Mouse (Mus musculus) frontal cortex, postnatal 10 days (tissue): ENCODE data around the gene Slc22a14.
"Not testable (repeated sequence)": the region's sequence is repeated elsewhere in the genome, so short reads cannot be mapped to it uniquely, and the experiment has no call there.

ENCODE experiments used
- DNase-seq, 2 experiments: peaks; one replicate each; pipeline ENCODE4 v3.0.0; 2022; ENCODE audit warnings: low spot score in 2 of 2, mixed read lengths in 1 of 2

The Slc22a14 gene

DNA sequence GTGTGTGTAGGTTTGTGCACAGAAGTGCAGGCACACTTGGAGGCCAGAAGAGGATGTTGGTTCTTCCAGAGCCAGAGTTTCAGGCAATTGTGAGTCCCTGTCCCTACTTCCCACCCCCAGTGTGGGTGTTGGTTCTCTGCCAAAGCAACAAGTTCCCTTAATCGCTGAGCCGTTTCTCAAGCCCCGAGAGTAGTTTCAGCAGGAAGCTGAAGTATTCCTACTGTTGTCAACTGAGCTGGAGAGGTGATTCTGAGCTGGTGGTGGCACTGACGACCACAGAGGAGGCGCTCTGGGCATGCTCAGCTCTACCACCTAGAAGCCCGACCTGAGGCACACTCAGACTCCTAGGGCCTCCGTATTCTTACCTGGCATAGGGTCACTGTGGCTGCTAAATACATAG, at the start of gene Slc22a14:
TSS of gene Slc22a14 (minus strand) at position 270 of the 400 bp plus-strand sequence.
- DNase-seq, result no peak

DNA sequence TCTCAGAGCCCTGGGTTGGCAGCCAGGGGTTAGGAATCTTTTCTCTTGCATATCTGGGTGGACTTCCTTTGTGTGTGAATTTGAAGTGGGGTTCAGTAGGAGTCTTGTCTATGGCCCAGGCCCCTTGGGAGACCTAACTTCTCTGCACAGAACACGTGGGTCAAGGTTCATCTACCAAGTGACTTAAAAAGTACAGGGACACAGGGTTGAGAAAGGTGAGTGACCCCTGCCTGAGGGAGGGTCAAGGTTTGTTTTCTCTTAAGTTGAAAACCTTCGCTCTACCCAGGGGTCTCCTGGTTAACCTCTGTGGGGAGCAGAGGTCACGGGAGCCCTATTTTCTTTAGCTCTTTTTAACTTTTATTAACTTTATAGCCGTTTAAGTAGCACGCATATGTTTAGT, 44.5 kb upstream of the Slc22a14 start:
- no peak for DNase-seq

DNA sequence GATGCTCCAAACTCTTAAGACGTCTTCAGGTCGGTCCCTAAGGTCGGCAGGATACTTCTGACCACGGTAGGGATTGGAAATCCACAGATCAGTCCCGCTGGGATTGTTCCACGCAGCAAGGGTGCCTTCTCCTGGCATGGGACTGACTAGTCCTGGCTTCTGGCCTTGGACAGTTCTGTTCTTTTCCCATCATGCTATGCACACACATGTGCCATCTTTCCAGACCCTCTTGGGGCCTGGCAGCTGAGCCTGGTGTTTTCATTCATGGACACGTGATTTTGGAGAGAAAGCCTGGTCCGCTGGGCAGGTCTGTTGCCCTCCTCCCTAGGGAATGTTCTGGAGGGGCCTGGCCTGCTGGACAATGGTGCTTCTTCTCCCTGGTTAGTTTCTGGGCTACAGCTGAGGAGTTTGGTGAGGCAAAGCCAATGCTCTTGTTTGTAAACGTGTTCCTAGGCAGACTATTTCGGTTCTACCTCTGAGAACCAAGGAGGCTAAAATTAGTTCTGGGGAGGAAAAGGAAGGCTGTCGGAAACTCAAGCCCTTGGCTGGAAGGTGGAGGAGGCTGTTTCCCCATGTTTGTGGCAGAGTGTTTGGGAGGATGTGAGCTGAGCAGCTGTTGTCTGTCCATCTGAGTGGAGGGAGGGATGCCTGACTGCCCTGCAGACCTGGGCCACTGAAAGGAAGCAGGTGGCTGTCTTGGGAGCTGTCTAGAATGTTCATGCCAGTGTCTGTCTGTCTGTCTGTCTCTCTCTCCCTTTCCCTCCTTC, 43.7 kb upstream of the Slc22a14 start:
- DNase-seq, result no peak

DNA sequence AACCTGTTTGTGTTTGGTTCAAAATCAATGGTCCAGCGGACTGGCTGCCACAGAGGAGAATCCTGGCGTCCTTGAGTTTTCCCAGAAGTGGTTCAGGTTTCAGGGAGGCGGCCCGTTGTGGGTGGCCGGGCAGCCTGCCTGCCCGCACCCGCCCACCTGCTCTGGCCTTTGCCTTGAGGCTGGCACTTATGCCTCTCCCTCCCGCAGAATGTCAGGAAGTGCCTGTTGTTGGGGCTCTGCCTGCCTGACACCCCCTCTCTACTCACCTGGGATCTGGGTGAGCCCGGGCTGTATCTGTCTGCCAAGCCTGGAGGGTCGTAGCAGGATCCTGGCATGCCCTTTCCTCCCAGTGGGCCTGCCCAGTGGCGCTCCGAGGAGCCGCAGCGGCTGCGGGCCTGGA, 42.5 kb upstream of the Slc22a14 start:
- no peak for DNase-seq

DNA sequence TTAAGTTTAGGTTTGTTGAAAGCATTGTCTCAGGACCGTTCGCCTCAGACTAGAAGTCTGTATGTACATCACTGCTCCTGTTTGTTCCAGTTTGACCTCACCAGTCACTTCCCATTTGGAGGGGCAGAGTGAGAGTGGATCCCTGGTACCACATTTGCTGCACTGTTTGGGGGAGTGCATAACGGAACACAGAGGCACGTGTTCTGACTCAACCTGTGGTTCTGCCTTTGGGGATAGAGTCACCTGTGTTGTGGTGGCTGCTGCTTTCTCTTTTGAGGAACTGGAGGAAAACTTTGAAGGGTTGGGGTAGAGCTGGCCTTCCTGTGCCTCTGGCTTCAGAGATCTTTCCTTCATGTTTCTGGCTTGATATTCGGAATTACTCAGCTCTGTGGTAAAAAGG, 38.7 kb upstream of the Slc22a14 start:
- DNase-seq, result no peak

DNA sequence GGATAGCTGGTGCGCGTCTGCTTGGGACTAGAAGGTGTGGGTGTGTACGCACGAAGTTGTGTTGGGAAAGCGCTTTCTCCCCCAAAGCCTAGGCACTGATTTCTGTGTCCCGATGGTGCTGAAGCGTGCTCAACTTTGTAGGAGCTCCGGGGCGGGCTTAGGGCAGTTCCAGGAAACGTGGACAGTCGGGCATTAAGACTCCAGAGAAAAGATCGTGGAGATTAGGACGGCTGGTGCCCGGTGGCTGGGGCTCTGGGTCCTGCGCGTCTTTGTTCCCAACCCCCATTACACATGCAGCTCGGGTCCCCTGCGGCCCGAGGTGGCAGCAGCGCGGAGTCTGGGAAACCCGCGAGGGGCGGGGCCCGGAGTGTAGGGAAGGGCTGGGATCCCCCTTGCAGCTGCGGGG, 37.9 kb upstream of the Slc22a14 start:
- DNase-seq, result peak in 1 of 2 experiments; percentile 43

DNA sequence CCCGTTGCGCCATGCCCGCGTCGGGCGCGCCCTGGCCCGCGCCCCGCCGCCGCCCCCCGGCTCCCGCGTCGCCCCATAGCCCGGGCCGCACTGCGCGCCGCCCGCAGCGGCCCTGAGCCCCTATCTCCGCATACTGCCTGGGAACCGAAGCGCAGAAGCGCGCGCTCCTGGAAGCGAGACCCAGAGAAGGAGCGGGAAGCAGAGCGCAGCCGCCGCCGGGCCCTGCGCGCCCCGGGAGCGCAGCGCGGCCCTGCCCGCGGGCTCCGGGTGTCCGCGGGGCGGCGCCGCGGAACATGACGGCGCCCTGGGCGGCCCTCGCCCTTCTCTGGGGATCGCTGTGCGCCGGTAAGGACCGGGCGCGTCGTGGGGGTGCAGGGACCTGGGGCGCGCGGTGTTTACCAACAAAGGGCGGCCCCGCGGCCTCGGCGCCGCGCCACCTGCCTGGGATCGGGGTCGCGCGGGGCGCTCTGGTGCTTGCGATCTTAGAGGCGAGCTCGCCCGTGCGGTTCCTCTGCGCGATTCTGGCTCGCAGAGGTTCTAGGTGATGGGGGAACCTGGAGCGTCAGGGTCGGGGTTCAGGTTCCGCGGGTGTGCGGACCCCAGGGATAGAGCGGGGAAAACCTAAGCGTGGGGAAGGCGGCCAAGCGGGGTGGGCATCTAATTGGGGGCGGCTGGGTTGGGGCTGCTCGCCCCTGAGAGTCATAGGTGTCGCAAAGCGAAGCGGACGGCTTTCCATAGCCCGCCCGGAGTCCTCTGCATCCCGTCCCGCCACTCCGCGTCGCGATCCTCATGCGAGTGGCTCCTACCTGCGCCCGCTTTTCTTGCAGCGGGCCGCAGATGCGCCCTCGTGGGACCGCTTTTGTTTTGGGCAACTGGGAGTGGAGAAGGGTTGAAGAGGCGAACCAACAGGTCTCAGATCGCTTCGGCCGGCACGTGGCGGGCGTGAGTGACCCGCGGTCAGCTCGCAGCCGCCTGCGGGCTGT, 37.2 kb upstream of the Slc22a14 start:
- DNase-seq, result peak in 1 of 2 experiments; percentile 59

DNA sequence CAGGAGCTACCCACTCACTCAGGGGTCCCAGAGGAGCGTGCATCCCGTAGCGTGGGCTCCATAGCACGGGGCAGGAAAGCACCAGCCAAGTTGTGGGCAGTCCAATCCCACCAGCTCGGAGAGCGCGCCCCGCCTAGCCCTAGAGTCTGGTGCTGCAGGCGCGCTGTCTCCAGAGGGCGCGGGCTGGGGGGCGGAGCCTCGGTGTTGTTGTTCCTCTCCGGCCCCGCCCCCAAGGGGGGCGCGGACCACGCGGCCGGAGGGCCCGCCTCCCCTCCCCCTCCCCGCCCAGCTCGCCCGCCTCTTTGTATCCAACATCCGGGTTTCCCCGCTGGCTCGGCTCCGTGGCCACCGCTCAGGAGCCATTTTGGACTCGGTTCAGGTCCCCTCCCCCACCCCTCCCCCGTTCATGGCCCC, 36.5 kb upstream of the Slc22a14 start, which contains the start of gene Acvr2b:
TSS of gene Acvr2b (plus strand) at position 318 of the 414 bp plus-strand sequence.
- peak; percentile 91 to 93 for DNase-seq

DNA sequence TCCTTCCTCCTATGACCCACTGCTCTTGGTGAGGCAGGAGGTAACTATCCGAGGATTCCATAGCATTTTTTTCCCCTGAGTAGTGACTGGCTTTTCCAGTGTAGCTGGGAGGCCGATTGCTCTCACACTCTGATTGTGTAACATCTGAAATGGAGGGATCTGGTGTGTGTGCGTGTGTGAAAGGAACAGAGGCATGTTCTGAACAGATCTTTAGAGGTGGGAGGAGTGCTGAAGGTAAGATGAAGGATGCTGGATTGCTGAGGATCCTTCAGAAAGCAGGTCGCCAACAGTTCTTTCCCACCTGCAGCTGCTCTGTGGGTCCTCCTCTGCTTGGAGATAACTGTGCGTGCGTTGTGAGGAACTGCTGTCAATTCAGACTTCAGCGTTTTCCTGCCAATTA, 36.0 kb upstream of the Slc22a14 start:
- no peak for DNase-seq

DNA sequence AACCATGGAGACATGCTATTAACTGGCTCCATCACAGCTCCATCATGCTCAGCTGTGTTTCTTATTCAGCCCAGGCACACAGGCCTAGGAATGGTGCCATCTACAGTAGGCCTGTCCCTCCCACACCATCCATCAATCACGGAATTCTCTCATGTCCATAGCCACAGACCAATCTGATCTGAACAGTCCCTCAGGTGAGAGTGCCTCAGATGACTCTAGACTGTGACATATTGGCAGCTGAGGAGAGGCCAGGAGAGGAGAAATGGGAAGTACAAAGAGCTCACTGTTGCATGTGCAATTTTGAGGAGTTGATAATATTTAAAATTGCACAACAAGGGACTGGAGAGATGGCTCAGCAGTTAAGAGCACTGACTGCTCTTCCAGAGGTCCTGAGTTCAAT, 29.5 kb upstream of the Slc22a14 start:
- DNase-seq, result no peak

DNA sequence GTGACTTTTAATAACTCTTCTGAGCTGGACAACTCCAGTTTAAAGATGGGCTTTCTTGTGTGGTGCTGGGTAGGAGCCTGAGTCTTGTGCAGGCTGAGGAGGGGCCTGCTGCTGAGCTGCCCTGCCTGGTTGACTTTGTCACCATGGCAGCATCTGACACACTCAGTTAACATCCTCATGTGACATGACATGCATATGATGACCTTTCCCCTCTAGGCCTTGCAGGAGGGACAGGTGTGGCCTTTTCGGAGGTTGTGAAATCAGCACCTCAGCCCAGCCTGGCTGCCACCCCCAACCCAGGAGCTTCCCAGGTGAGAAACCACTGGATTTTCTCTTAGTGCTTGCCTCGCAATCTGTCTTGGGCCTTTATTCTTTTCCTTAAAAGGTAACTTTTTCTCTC, 24.9 kb upstream of the Slc22a14 start:
- no peak for DNase-seq

DNA sequence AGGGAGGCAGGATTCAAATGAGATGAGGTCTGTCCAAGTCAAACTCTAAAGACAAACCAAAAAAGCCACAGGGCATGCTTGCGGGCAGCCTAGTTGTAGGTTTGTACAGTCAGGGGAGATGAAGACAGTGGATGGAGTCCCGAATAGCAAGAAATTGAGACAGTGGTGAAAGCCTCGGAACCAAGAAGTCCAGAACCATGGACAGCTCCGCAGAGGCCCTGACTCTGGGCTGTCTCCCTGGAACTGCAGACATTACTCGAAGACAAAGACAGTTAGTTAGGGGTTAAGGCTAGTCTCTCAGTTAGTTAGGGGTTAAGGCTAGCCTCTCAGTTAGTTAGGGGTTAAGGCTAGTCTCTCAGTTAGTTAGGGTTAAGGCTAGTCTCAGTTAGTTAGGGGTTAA, 23.6 kb upstream of the Slc22a14 start:
- DNase-seq, result no peak

DNA sequence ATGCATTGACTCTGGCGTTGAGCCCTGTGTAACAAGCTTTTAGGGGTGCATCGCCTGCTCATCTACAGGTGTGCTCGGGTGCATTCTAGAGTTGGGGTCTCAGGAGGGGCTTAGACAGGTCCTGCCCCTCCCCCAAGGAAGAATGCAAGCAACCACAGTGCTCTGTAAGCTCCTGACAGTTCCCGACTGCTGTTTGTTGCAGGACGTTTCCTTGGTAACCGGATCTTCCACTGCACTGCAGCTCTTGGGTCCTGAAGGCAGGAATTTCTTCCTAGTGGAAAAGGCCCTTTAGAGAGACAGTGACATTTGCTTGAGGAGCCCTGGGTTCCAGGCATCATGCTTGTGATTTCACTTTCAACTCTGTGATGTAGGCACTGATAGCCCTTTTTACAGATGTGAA, 17.2 kb upstream of the Slc22a14 start:
- DNase-seq, result no peak

DNA sequence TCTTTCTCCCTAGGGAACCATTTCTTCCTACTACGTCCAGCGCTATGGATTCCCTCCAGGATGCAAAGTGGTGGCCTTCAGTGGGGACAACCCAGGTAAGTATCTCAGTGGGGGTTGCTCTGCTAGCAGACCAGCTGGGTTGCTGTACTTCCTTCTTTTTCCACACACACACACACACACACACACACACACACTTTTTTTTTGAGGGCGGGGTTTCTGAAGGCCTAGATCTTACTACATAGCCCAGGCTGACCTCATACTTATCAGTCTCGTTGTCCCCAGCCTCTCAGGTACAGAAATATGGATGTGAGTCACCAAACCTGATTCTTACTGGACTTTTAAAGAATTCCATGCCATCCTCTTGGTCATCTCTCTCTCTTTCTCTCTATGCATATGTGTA, 12.9 kb upstream of the Slc22a14 start:
- DNase-seq, result no peak

DNA sequence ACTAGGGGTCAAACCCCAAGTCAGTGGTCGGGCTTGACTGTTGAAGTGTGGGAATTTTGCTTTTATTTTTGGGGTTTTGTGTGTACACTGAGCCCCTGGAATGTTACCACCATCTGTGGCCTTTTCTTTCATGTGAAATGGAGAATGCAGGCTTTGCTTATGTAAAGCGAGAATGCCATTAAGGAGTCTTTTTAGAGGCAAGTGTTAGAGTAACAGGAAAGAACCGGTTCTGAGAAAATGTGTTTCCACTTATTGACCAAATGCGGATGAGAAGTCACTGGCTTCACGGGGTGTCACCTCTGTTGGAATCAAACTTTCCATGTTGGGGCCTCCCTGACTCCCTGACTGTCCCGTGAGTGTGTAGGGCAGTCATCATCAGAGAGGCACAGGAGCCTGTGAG, 10.2 kb upstream of the Slc22a14 start:
- DNase-seq, result no peak

DNA sequence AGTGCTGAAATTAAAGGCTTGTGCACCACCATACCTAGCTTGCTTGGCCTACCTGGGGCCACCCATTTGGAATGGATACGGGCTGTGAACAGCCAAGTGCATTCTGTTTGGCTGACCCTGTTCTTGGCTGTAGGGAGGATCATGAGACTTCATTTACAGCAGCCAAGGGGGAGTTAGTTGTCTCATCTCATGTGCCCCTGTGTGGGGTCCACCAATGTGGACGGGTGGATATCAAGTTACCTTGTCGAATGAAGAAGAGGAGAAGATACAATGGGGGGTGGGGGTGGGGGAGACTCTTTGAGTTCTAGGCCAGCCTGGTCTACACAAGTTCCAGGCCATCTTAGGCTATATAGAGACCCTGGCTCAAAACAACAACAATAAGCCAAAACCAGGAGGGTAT, 9.7 kb upstream of the Slc22a14 start:
- no peak for DNase-seq

DNA sequence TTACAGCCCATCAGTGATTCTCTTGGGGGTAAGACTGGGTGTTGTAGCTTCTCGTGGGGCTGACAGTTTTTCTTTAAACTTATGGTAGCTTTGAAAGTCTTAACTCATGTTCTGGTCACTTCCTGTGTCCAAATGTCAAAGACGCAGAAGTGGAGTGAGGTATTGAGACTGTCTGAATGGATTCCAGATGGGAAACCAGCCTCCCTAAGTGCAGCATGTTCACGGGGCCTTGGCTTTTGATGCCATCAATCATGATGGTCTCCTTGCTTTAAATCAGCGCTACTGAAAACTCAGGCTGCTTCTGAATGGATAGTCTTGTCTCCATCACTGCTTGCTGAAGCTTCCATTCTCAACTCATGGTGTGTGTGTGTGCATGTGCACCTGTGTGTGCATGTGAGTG, 5.9 kb upstream of the Slc22a14 start:
- DNase-seq, result no peak

DNA sequence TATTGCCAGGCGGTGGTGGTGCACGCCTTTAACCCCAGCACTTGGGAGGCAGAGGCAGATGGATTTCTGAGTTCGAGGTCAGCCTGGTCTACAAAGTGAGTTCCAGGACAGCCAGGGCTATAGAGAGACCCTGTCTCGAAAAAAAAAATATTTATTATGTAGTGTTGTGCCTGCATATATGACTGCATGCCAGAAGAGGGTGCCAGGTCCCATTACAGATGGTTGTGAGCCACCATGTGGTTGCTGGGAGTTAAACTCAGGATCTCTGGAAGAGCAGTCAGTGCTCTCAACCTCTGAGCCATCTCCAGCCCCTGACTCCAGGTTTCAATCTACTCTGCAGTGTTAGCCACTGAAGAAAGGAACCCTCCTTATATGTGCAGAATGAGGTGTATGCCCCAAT, 5.4 kb upstream of the Slc22a14 start:
- not testable (repeated sequence) for DNase-seq

DNA sequence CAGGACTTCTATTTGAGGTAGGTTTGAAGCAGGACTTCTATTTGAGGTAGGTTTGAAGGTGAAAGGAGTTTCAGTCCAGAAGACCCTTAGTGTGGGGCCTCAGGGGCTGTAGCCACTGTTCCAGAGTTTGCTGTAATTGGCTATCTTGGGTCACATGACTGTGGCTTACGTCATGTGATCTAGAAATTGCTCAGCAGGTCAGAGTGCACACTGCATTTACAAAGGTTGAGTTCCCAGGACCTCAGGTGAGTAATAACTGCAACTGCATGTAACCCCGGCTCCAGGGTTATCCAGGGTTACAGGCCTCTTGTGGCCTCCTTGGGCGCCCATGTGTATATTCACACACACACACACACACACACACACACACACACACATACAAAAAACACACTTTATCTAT, 3.0 kb upstream of the Slc22a14 start:
- no peak for DNase-seq

DNA sequence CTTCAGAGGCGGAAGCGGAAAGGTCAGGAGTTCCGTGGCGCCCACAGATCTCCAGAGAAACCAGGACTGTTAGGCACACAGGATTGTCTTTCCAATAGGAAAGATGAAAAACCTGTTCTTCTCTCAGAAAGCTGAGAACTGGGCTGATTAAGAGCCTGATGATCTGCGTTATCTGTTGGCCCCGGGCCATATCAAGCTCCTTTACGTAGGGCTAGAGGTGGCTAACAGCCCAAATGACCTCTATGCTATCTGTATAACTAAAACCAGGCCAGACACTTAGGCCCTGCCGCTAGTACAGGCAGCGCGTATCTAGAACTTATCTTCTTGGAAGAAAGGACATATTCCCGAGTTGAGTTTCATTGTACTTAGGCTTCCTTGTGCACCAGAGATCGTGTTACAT, 2.1 kb downstream of the Slc22a14 start:
- DNase-seq, result no peak

DNA sequence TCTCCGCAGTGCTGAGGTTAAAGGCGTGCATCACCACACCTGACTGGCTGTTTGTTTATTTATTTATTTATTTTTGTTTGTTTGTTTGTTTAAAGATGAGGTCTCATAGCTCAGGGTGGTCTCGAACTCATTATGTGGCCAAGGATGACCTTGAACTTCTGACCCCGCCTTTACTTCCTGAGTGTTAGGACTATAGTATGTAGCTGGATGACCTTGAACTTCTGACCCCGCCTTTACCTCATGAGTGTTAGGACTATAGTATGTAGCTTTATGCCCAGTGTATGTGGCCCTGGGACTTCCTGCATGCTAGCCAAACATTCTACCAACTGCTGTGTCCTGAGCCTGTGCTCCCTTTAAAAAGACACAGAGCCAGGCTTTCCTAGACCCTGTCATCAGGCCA, 3.9 kb downstream of the Slc22a14 start:
- no peak for DNase-seq

DNA sequence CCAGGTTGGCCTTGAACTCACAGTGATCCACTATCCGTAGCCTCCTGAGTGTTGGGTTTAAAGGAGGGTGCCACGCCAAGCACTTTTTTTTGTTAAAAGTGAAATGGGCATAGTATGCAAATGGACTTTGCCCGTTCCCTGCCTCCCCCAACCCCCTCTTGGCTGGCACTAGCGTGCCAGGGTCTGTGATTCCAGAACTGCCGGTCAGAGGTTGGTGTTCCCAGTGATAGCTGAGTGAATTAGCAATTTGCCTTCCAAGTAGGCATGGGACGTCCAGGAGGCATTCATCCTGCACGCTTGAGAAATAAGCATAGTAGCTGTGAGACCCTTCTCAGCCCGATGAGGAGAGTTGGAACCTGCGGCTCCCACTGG, 7.3 kb downstream of the Slc22a14 start:
- no peak for DNase-seq
